Mouse (Mus musculus) cerebellum, adult 2 months (tissue): ENCODE results near the gene Npnt.

ENCODE experiments used
- CTCF ChIP-seq: fragments of 200-500 bp; IDR thresholded peaks from 2 replicates; pipeline ENCODE4 v1.5.1; 2011; ENCODE audit warnings: low read depth, mild to moderate bottlenecking, control low read depth, low read length, moderate library complexity, borderline replicate concordance; ENCODE audit not compliant: insufficient read depth
- POLR2A ChIP-seq: fragments of 200-500 bp; IDR thresholded peaks from 2 replicates; pipeline ENCODE4 v1.6.1; 2011; ENCODE audit warnings: low read length, control low read depth, borderline replicate concordance; ENCODE audit not compliant: insufficient read depth

GRCm38 (mm10) chr3:132865596-132865995, 84.5 kb downstream of the Npnt start:
- no peak for TF ChIP-seq CTCF
- no peak for TF ChIP-seq POLR2A
